Mouse (Mus musculus) limb, embryonic 14.5 days (tissue): ENCODE data around the gene Sec11a. TPM values are rescaled to one million over a fixed set of nuclear protein-coding genes. Genes with fewer than 3 reads are reported as not detected.

Experiments
- ATAC-seq: fragments of 200-750 bp; cut with Nextera tagmentation; 2 replicates; pipeline ENCODE4 v1.8.0; 2017; ENCODE audit warnings: low read depth, moderate number of reproducible peaks, moderate TSS enrichment; ENCODE audit not compliant: low FRiP score
- DNase-seq: peaks from one replicate; pipeline ENCODE4 v3.0.0-alpha.2; 2015; ENCODE audit warnings: low spot score
- H3K27ac ChIP-seq: fragments of 300-500 bp; sonication (generic); replicated peaks from 2 replicates; pipeline ENCODE4 v1.5.1; 2014; ENCODE audit warnings: low read depth, mild to moderate bottlenecking, low read length, moderate library complexity, mixed read lengths
- H3K27me3 ChIP-seq: fragments of 300-500 bp; sonication (generic); 2 replicates; pipeline ENCODE4 v1.6.1; 2014; ENCODE audit warnings: low read length, mixed read lengths; ENCODE audit not compliant: control insufficient read depth, insufficient read depth
- H3K36me3 ChIP-seq: fragments of 300-500 bp; sonication (generic); 2 replicates; pipeline ENCODE4 v1.6.1; 2014; ENCODE audit warnings: mild to moderate bottlenecking, low read length, moderate library complexity, mixed read lengths; ENCODE audit not compliant: control insufficient read depth, insufficient read depth
- H3K4me1 ChIP-seq: fragments of 300-500 bp; sonication (generic); 2 replicates; pipeline ENCODE4 v1.6.1; 2014; ENCODE audit warnings: antibody characterized with exemption, low read length, mixed read lengths; ENCODE audit not compliant: control insufficient read depth, insufficient read depth
- H3K4me2 ChIP-seq: fragments of 300-500 bp; sonication (generic); replicated peaks from 2 replicates; pipeline ENCODE4 v1.6.1; 2014; ENCODE audit warnings: low read depth, mild to moderate bottlenecking, low read length, moderate library complexity; ENCODE audit not compliant: severe bottlenecking
- H3K4me3 ChIP-seq: fragments of 300-500 bp; sonication (generic); replicated peaks from 2 replicates; pipeline ENCODE4 v1.5.1; 2014; ENCODE audit warnings: low read length
- H3K9ac ChIP-seq: fragments of 300-500 bp; sonication (generic); 2 replicates; pipeline ENCODE4 v1.6.1; 2014; ENCODE audit warnings: mild to moderate bottlenecking, low read depth, low read length, moderate library complexity; ENCODE audit not compliant: severe bottlenecking
- H3K9me3 ChIP-seq: fragments of 300-500 bp; sonication (generic); 2 replicates; pipeline ENCODE4 v1.6.1; 2016; ENCODE audit warnings: low read length; ENCODE audit not compliant: control insufficient read depth
- POLR2A ChIP-seq: fragments of 200-500 bp; IDR thresholded peaks from 2 replicates; pipeline ENCODE4 v1.8.0; 2012; ENCODE audit warnings: inconsistent platforms, mild to moderate bottlenecking, moderate library complexity, borderline replicate concordance; ENCODE audit not compliant: insufficient read depth, insufficient read length; ENCODE audit errors: extremely low read depth
- WGBS: fragments of 180-500 bp; shearing (Covaris S2); extraction: QIAGEN DNeasy Blood & Tissue Kit; methylation state at CpG from one replicate; pipeline ENCODE4 v1.1.7; 2014; 5-methylcytosine and 5-hydroxymethylcytosine counted together
- polyA plus RNA-seq, 2 experiments: library from polyadenylated mRNA; depleted of rRNA in 1 of 2; stranded (reverse) in 1 of 2; unstranded in 1 of 2; fragments of >200 nt; fragmentation: Nextera tagmentation in 1 of 2; extraction: Ambion mirVana in 1 of 2; gene quantifications; 2 replicates each; pipeline versions ENCODE4 v1.2.1 to v1.2.3; 2012 to 2014

The Sec11a gene
- polyA plus RNA-seq, 2 experiments: 158 to 224 TPM

DNA sequence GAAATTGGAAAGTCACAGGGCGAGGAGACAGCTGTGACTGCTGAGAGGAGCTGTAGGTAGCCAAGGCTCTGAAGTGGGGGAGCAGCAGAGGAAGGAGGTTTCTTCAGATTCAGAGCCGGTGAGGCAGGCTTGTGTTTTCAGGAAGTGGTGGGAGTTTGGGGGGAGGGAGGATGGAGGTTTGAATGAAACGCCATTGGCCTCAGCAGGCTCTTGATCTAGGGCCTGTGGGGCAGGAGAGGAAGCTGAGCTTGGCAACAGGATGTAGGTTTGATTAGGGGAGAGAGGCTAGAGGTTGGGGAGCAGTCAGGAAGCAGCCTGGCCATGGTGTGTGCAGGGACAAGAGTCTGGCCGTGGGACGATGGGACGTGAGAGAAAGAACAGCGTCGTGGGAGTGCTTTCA, 82.7 kb downstream of the Sec11a start:
- DNase-seq (no peak), ATAC-seq (no peak)
- Histone ChIP-seq H3K4me1 (peaks cover 15% of the 10 kb centered on the region), H3K9me3 (no peaks in the 10 kb centered on the region), H3K27ac (no peak overlapping the region), H3K4me2 (no peak overlapping the region), H3K9ac (no peak overlapping the region), H3K4me3 (no peak overlapping the region), H3K36me3 (peaks cover 63% of the 10 kb centered on the region), H3K27me3 (no peaks in the 10 kb centered on the region)
- no peak for TF ChIP-seq POLR2A
- 78% methylated on average over 8 of the region's 8 CpGs for WGBS

GRCm38 (mm10) chr7:80864151-80864550, 83.4 kb downstream of the Sec11a start:
- Histone ChIP-seq H3K4me3 (no peak overlapping the region), H3K4me1 (peaks cover 15% of the 10 kb centered on the region), H3K9me3 (no peaks in the 10 kb centered on the region), H3K36me3 (peaks cover 56% of the 10 kb centered on the region), H3K9ac (no peak overlapping the region), H3K27ac (no peak overlapping the region), H3K27me3 (no peaks in the 10 kb centered on the region), H3K4me2 (no peak overlapping the region)
- TF ChIP-seq POLR2A: no peak
- DNase-seq: no peak
- ATAC-seq: no peak
- 73% methylated on average over 1 of the region's 1 CpGs for WGBS

- no peaks in the 10 kb centered on the region for H3K27me3 ChIP-seq
- H3K27ac ChIP-seq: no peak overlapping the region
- H3K4me2 ChIP-seq: no peak overlapping the region
- peaks cover 50% of the 10 kb centered on the region for H3K36me3 ChIP-seq
- H3K4me3 ChIP-seq: no peak overlapping the region
- ATAC-seq (no peak), DNase-seq (no peak)
- WGBS: 88% methylated on average over 5 of the region's 5 CpGs
- no peak for TF ChIP-seq POLR2A
- peaks cover 15% of the 10 kb centered on the region for H3K4me1 ChIP-seq
- H3K9me3 ChIP-seq: no peaks in the 10 kb centered on the region
- H3K9ac ChIP-seq: no peak overlapping the region
Measured at GRCm38 (mm10) chr7:80863520-80863919, 84.1 kb downstream of the Sec11a start.

- TF ChIP-seq POLR2A: no peak
- no peak for DNase-seq
- Histone ChIP-seq H3K4me2 (0 out of 2 replicates have a peak overlapping the region, but pooled peaks have one; percentile 15), H3K4me1 (peaks cover 15% of the 10 kb centered on the region), H3K9ac (no peak overlapping the region), H3K9me3 (no peaks in the 10 kb centered on the region), H3K27ac (no peak overlapping the region), H3K36me3 (peaks cover 40% of the 10 kb centered on the region), H3K4me3 (no peak overlapping the region), H3K27me3 (no peaks in the 10 kb centered on the region)
- WGBS: 88% methylated on average over 2 of the region's 2 CpGs
- no peak for ATAC-seq
Measured at GRCm38 (mm10) chr7:80862475-80862874, 85.1 kb downstream of the Sec11a start.

- H3K9ac ChIP-seq: peak within 1 kb of the TSS; percentile 87
- WGBS: under 1% methylated on average over 37 of the region's 40 CpGs
- no peaks in the 10 kb centered on the region for H3K27me3 ChIP-seq
- DNase-seq (peak; percentile 98), ATAC-seq (peak; percentile 99)
- peak within 1 kb of the TSS; percentile 83 for H3K4me2 ChIP-seq
- peak within 1 kb of the TSS; percentile 86 for H3K27ac ChIP-seq
- H3K36me3 ChIP-seq: peaks cover 24% of the 10 kb centered on the region
- 0 out of 2 replicates have a peak, but pooled peaks have one; percentile 36 for TF ChIP-seq POLR2A
- no peaks in the 10 kb centered on the region for H3K9me3 ChIP-seq
- peaks cover 15% of the 10 kb centered on the region for H3K4me1 ChIP-seq
- peak within 1 kb of the TSS; percentile 72 for H3K4me3 ChIP-seq
Measured at GRCm38 (mm10) chr7:80860729-80861274, 86.8 kb downstream of the Sec11a start, which contains the start of gene Zscan2. Gene Zscan2, plus strand, starts transcription at chr7:80860920.
